Mouse (Mus musculus) embryo, embryonic 9.5 days (tissue): Measurements from ENCODE around the gene Klhl21.

Experiments used
- DNase-seq: peaks from one replicate; pipeline ENCODE4 v3.0.0-alpha.2; 2017; ENCODE audit errors: extremely low spot score

The Klhl21 gene

GRCm38 (mm10) chr4:151995371-151996172, 13.0 kb upstream of the Klhl21 start:
- no peak for DNase-seq

- peak; percentile 100 for DNase-seq
These were observed 12.2 kb upstream of the Klhl21 start, which contains the start of gene Phf13 for GRCm38 (mm10) chr4:151996173-151996950. TSS of gene Phf13 (minus strand) at chr4:151996258.

- DNase-seq: no peak
These were observed 11.7 kb upstream of the Klhl21 start for GRCm38 (mm10) chr4:151996951-151997222.

GRCm38 (mm10) chr4:151997701-151998100, 10.9 kb upstream of the Klhl21 start:
- DNase-seq: no peak

GRCm38 (mm10) chr4:151999481-151999880, 9.1 kb upstream of the Klhl21 start:
- no peak for DNase-seq

GRCm38 (mm10) chr4:152000906-152001305, 7.7 kb upstream of the Klhl21 start:
- DNase-seq: no peak

- no peak for DNase-seq
These were observed 7.3 kb upstream of the Klhl21 start for GRCm38 (mm10) chr4:152001335-152001734.

- DNase-seq: no peak
These were observed 6.5 kb upstream of the Klhl21 start for GRCm38 (mm10) chr4:152002063-152002462.

GRCm38 (mm10) chr4:152006137-152006536, 2.5 kb upstream of the Klhl21 start:
- no peak for DNase-seq

GRCm38 (mm10) chr4:152006812-152007211, 1.8 kb upstream of the Klhl21 start:
- no peak for DNase-seq

- DNase-seq: no peak
These were observed 989 bp upstream of the Klhl21 start for GRCm38 (mm10) chr4:152007481-152008147.

GRCm38 (mm10) chr4:152008148-152008500, 479 bp upstream of the Klhl21 start:
- no peak for DNase-seq

- DNase-seq: peak; percentile 47
These were observed 761 bp downstream of the Klhl21 start for GRCm38 (mm10) chr4:152009076-152010051.

GRCm38 (mm10) chr4:152010091-152010706, 1.6 kb downstream of the Klhl21 start:
- DNase-seq: no peak

- DNase-seq: no peak
These were observed 2.1 kb downstream of the Klhl21 start for GRCm38 (mm10) chr4:152010707-152011134.

- DNase-seq: no peak
These were observed 2.7 kb downstream of the Klhl21 start for GRCm38 (mm10) chr4:152011171-152011760.

- no peak for DNase-seq
These were observed 3.5 kb downstream of the Klhl21 start for GRCm38 (mm10) chr4:152012109-152012508.

GRCm38 (mm10) chr4:152013036-152013813, 4.6 kb downstream of the Klhl21 start:
- no peak for DNase-seq

GRCm38 (mm10) chr4:152019073-152019472, 10.5 kb downstream of the Klhl21 start:
- no peak for DNase-seq

- DNase-seq: no peak
These were observed 11.4 kb downstream of the Klhl21 start for GRCm38 (mm10) chr4:152020024-152020423.
